Mouse (Mus musculus) neural tube, embryonic 12.5 days (tissue): ENCODE measurements at regions not wholly inside any gene's neighbourhood (a gene's known extent, or its start where the extent isn't known, plus 50 kb on each side); places are given as distances from the start of the nearest gene placed in this dataset.

Experiments used
- ATAC-seq: fragments of 200-750 bp; cut with Nextera tagmentation; 2 replicates; pipeline ENCODE4 v1.8.0; 2017; ENCODE audit warnings: low read depth, mild to moderate bottlenecking, moderate TSS enrichment, moderate library complexity; ENCODE audit not compliant: low FRiP score
- H3K27ac ChIP-seq: fragments of 300-500 bp; sonication (generic); 2 replicates; pipeline ENCODE4 v1.5.1; 2016
- H3K27me3 ChIP-seq: fragments of 300-500 bp; sonication (generic); replicated peaks from 2 replicates; pipeline ENCODE4 v1.6.1; 2016; ENCODE audit warnings: mild to moderate bottlenecking
- H3K36me3 ChIP-seq: fragments of 300-500 bp; sonication (generic); 2 replicates; pipeline ENCODE4 v1.6.1; 2016; ENCODE audit warnings: mild to moderate bottlenecking
- H3K4me1 ChIP-seq: fragments of 300-500 bp; sonication (generic); 2 replicates; pipeline ENCODE4 v1.6.1; 2016
- H3K4me2 ChIP-seq: fragments of 300-500 bp; sonication (generic); replicated peaks from 2 replicates; pipeline ENCODE4 v1.6.1; 2016; ENCODE audit warnings: mild to moderate bottlenecking
- H3K4me3 ChIP-seq: fragments of 300-500 bp; sonication (generic); 2 replicates; pipeline ENCODE4 v1.5.1; 2016
- H3K9ac ChIP-seq: fragments of 300-500 bp; sonication (generic); 2 replicates; pipeline ENCODE4 v1.6.1; 2016; ENCODE audit warnings: mild to moderate bottlenecking
- H3K9me3 ChIP-seq: fragments of 300-500 bp; sonication (generic); 2 replicates; pipeline ENCODE4 v1.6.1; 2016; ENCODE audit warnings: mild to moderate bottlenecking
- WGBS: fragments of 180-500 bp; shearing (Covaris S2); methylation state at CpG from one replicate; pipeline ENCODE4 v1.1.7; 2016; 5-methylcytosine and 5-hydroxymethylcytosine counted together

GRCm38 (mm10) chr10:109607121-109607520, 596.3 kb upstream of the Syt1 start:
- no peak for ATAC-seq
- no peaks in the 10 kb centered on the region for H3K9me3 ChIP-seq
- H3K36me3 ChIP-seq, result no peaks in the 10 kb centered on the region
- no peaks in the 10 kb centered on the region for H3K4me1 ChIP-seq
- H3K9ac ChIP-seq, result no peak overlapping the region
- H3K27me3 ChIP-seq, result no peaks in the 10 kb centered on the region
- H3K27ac ChIP-seq, result no peak overlapping the region
- no peak overlapping the region for H3K4me3 ChIP-seq
- WGBS, result 84% methylated on average over 5 of the region's 5 CpGs
- no peak overlapping the region for H3K4me2 ChIP-seq

- Histone ChIP-seq H3K36me3 (no peaks in the 10 kb centered on the region), H3K9me3 (no peaks in the 10 kb centered on the region), H3K27ac (no peak overlapping the region), H3K4me2 (no peak overlapping the region), H3K9ac (no peak overlapping the region), H3K4me3 (no peak overlapping the region), H3K4me1 (0 out of 2 replicates have a peak, but pooled peaks cover 3% of the 10 kb centered on the region), H3K27me3 (no peaks in the 10 kb centered on the region)
- WGBS, result 82% methylated on average over 3 of the region's 3 CpGs
- ATAC-seq, result no peak
Observed at GRCm38 (mm10) chr10:109603241-109603640, 592.5 kb upstream of the Syt1 start.

- H3K4me1 ChIP-seq, result 0 out of 2 replicates have a peak, but pooled peaks cover 3% of the 10 kb centered on the region
- 56% methylated on average over 3 of the region's 3 CpGs for WGBS
- no peak overlapping the region for H3K27ac ChIP-seq
- ATAC-seq, result no peak
- H3K9me3 ChIP-seq, result no peaks in the 10 kb centered on the region
- no peaks in the 10 kb centered on the region for H3K36me3 ChIP-seq
- no peak overlapping the region for H3K9ac ChIP-seq
- no peak overlapping the region for H3K4me3 ChIP-seq
- H3K4me2 ChIP-seq, result no peak overlapping the region
- no peaks in the 10 kb centered on the region for H3K27me3 ChIP-seq
Observed at GRCm38 (mm10) chr10:109598604-109599003, 587.8 kb upstream of the Syt1 start.

- Histone ChIP-seq H3K9me3 (no peaks in the 10 kb centered on the region), H3K9ac (no peak overlapping the region), H3K4me2 (no peak overlapping the region), H3K27me3 (no peaks in the 10 kb centered on the region), H3K27ac (no peak overlapping the region), H3K36me3 (no peaks in the 10 kb centered on the region), H3K4me1 (no peaks in the 10 kb centered on the region), H3K4me3 (no peak overlapping the region)
- no peak for ATAC-seq
- 89% methylated on average over 4 of the region's 4 CpGs for WGBS
Observed at GRCm38 (mm10) chr10:109573200-109573599, 562.4 kb upstream of the Syt1 start.

GRCm38 (mm10) chr10:109569798-109570197, 559.0 kb upstream of the Syt1 start:
- WGBS, result 92% methylated on average over 2 of the region's 2 CpGs
- H3K4me3 ChIP-seq, result no peak overlapping the region

GRCm38 (mm10) chr10:109566675-109567074, 555.9 kb upstream of the Syt1 start:
- no peak overlapping the region for H3K9ac ChIP-seq
- H3K4me3 ChIP-seq, result no peak overlapping the region
- no peaks in the 10 kb centered on the region for H3K9me3 ChIP-seq
- no peak overlapping the region for H3K27ac ChIP-seq
- H3K27me3 ChIP-seq, result no peaks in the 10 kb centered on the region
- 84% methylated on average over 2 of the region's 2 CpGs for WGBS
- H3K4me2 ChIP-seq, result no peak overlapping the region
- H3K36me3 ChIP-seq, result no peaks in the 10 kb centered on the region
- no peak for ATAC-seq
- no peaks in the 10 kb centered on the region for H3K4me1 ChIP-seq

More at GRCm38 (mm10) chr10:109569798-109570197, 559.0 kb upstream of the Syt1 start:
- no peak overlapping the region for H3K4me2 ChIP-seq
- H3K27me3 ChIP-seq, result no peaks in the 10 kb centered on the region
- no peak overlapping the region for H3K9ac ChIP-seq
- H3K36me3 ChIP-seq, result no peaks in the 10 kb centered on the region
- ATAC-seq, result no peak
- H3K27ac ChIP-seq, result no peak overlapping the region
- no peaks in the 10 kb centered on the region for H3K4me1 ChIP-seq
- no peaks in the 10 kb centered on the region for H3K9me3 ChIP-seq

- H3K36me3 ChIP-seq, result no peaks in the 10 kb centered on the region
- no peaks in the 10 kb centered on the region for H3K9me3 ChIP-seq
- H3K27me3 ChIP-seq, result no peaks in the 10 kb centered on the region
- H3K4me1 ChIP-seq, result no peaks in the 10 kb centered on the region
- WGBS, result 69% methylated on average over 2 of the region's 2 CpGs
- ATAC-seq, result no peak
- H3K4me2 ChIP-seq, result no peak overlapping the region
- no peak overlapping the region for H3K9ac ChIP-seq
- H3K27ac ChIP-seq, result no peak overlapping the region
- no peak overlapping the region for H3K4me3 ChIP-seq
Observed at GRCm38 (mm10) chr10:109561638-109562037, 550.9 kb upstream of the Syt1 start.

GRCm38 (mm10) chr10:109561094-109561493, 550.3 kb upstream of the Syt1 start:
- Histone ChIP-seq H3K4me1 (no peaks in the 10 kb centered on the region), H3K27me3 (no peaks in the 10 kb centered on the region), H3K4me3 (no peak overlapping the region), H3K27ac (no peak overlapping the region), H3K36me3 (no peaks in the 10 kb centered on the region), H3K9ac (no peak overlapping the region), H3K4me2 (no peak overlapping the region), H3K9me3 (no peaks in the 10 kb centered on the region)
- ATAC-seq, result no peak
- WGBS, result 9% methylated on average over 1 of the region's 1 CpGs

GRCm38 (mm10) chr10:109543301-109543700, 532.5 kb upstream of the Syt1 start:
- H3K27ac ChIP-seq, result no peak overlapping the region

GRCm38 (mm10) chr10:109540229-109540628, 529.4 kb upstream of the Syt1 start:
- no peaks in the 10 kb centered on the region for H3K36me3 ChIP-seq
- H3K4me1 ChIP-seq, result no peaks in the 10 kb centered on the region
- no peak overlapping the region for H3K4me2 ChIP-seq
- no peaks in the 10 kb centered on the region for H3K9me3 ChIP-seq
- no peak overlapping the region for H3K27ac ChIP-seq
- H3K4me3 ChIP-seq, result no peak overlapping the region
- H3K27me3 ChIP-seq, result no peaks in the 10 kb centered on the region
- no peak overlapping the region for H3K9ac ChIP-seq
- ATAC-seq, result no peak
- WGBS, result 88% methylated on average over 2 of the region's 2 CpGs

More at GRCm38 (mm10) chr10:109543301-109543700, 532.5 kb upstream of the Syt1 start:
- Histone ChIP-seq H3K9me3 (no peaks in the 10 kb centered on the region), H3K4me1 (no peaks in the 10 kb centered on the region), H3K4me3 (no peak overlapping the region), H3K9ac (no peak overlapping the region), H3K36me3 (no peaks in the 10 kb centered on the region), H3K27me3 (no peaks in the 10 kb centered on the region), H3K4me2 (no peak overlapping the region)
- no peak for ATAC-seq
- WGBS, result 92% methylated on average over 1 of the region's 1 CpGs

- 91% methylated on average over 2 of the region's 2 CpGs for WGBS
- Histone ChIP-seq H3K36me3 (no peaks in the 10 kb centered on the region), H3K4me3 (no peak overlapping the region), H3K9me3 (no peaks in the 10 kb centered on the region), H3K27me3 (no peaks in the 10 kb centered on the region), H3K27ac (no peak overlapping the region), H3K4me2 (no peak overlapping the region), H3K9ac (no peak overlapping the region), H3K4me1 (no peaks in the 10 kb centered on the region)
- no peak for ATAC-seq
Observed at GRCm38 (mm10) chr10:109528096-109528495, 517.3 kb upstream of the Syt1 start.

- Histone ChIP-seq H3K27me3 (no peaks in the 10 kb centered on the region), H3K36me3 (no peaks in the 10 kb centered on the region), H3K27ac (no peak overlapping the region), H3K4me2 (no peak overlapping the region), H3K9ac (no peak overlapping the region), H3K4me1 (no peaks in the 10 kb centered on the region), H3K4me3 (no peak overlapping the region), H3K9me3 (no peaks in the 10 kb centered on the region)
- 29% methylated on average over 2 of the region's 2 CpGs for WGBS
- no peak for ATAC-seq
Observed at GRCm38 (mm10) chr10:109521681-109522080, 510.9 kb upstream of the Syt1 start.

GRCm38 (mm10) chr10:109517664-109518063, 506.9 kb upstream of the Syt1 start:
- H3K9me3 ChIP-seq, result no peaks in the 10 kb centered on the region
- WGBS, result 98% methylated on average over 1 of the region's 1 CpGs

More at GRCm38 (mm10) chr10:109517664-109518063, 506.9 kb upstream of the Syt1 start:
- Histone ChIP-seq H3K4me3 (no peak overlapping the region), H3K27me3 (no peaks in the 10 kb centered on the region), H3K4me1 (no peaks in the 10 kb centered on the region), H3K9ac (no peak overlapping the region), H3K36me3 (no peaks in the 10 kb centered on the region), H3K27ac (no peak overlapping the region), H3K4me2 (no peak overlapping the region)
- no peak for ATAC-seq
